Comparison of ENCODE assay signal across 19 mouse cellular contexts in the genomic region with DNA sequence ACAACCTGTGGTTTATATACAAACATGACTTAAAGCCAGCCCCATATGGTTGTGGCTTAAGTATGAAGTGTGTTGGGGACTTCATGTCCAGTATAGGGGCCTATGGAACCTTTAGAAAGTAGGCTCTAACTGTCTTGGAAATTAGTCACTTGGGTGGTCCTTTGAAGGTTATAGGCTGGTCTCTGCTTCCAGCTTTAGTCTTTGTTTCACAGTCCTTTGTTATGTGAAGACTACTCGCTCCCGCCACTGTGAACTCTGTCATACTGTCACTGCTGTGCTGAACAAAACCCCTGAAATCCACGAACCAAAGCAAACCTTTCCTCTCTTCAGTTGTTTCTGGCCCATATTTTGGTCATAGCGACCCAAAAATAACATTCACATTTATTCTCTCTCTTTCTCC. TPM values are rescaled to one million over a fixed set of nuclear protein-coding genes. Genes with fewer than 3 reads are reported as not detected.
"Had no signal": no experiment of that assay in that cellular context is flagged by ENCODE, and none has a peak within 500 bp of the region (broad histone marks: within the 10 kb centered on the region; RNA-seq: fewer than 3 reads in every experiment).

No protein-coding gene starts in this region.

- ATAC-seq: liver, postnatal 0 days; lung, postnatal 0 days; midbrain, embryonic 13.5 days; midbrain, embryonic 15.5 days had no signal

- H3K27me3 ChIP-seq: lung, embryonic 15.5 days; midbrain, embryonic 13.5 days; midbrain, embryonic 15.5 days; neural tube, embryonic 12.5 days had no signal

- DNase-seq: liver, postnatal 0 days; lung, adult 2 months; lung, postnatal 14 days; lung, postnatal 36 days; right cerebral cortex, postnatal 14 days; thymus, adult 18-20 months; thymus, postnatal 25 days; thymus, postnatal 4 days had no signal

- H3K4me1 ChIP-seq: lung, embryonic 15.5 days; megakaryocyte, embryonic 14.5 days had no signal

- H3K9ac ChIP-seq: liver, postnatal 0 days; lung, embryonic 15.5 days; midbrain, embryonic 13.5 days; midbrain, embryonic 15.5 days; neural tube, embryonic 12.5 days had no signal

- H3K27ac ChIP-seq: lung, embryonic 15.5 days; macrophage; midbrain, embryonic 13.5 days; midbrain, embryonic 15.5 days; neural tube, embryonic 12.5 days had no signal

- H3K9me3 ChIP-seq: lung, embryonic 15.5 days; midbrain, embryonic 13.5 days; midbrain, embryonic 15.5 days; neural tube, embryonic 12.5 days had no signal

- H3K36me3 ChIP-seq: lung, embryonic 15.5 days; midbrain, embryonic 13.5 days; midbrain, embryonic 15.5 days; neural tube, embryonic 12.5 days had no signal

- H3K4me3 ChIP-seq: lung, embryonic 15.5 days; megakaryocyte, embryonic 14.5 days; midbrain, embryonic 13.5 days; midbrain, embryonic 15.5 days; neural tube, embryonic 12.5 days had no signal

- H3K4me2 ChIP-seq: midbrain, embryonic 11.5 days; midbrain, embryonic 13.5 days; neural tube, embryonic 12.5 days had no signal

RNA-seq across cellular contexts. Expression of a gene that starts 39.5 kb away (rescaled TPM):
- total RNA-seq: megakaryocyte progenitor cell, adult 5-6 weeks; monocyte, adult 5-6 weeks; neutrophil, adult 5-6 weeks had no signal
- polyA plus RNA-seq: liver, postnatal 0 days had no signal
